Mouse (Mus musculus) activated CD4-positive, CD25-positive, alpha-beta regulatory T cell, adult 9 weeks (primary cell): ENCODE data around the gene Haus6. TPM values are rescaled to one million over a fixed set of nuclear protein-coding genes. Genes with fewer than 3 reads are reported as not detected.

Experiments used
- polyA plus RNA-seq: library from polyadenylated mRNA; unstranded; fragments of 100-300 nt; shearing (Covaris generic); gene quantifications from one replicate; pipeline ENCODE4 v1.2.1, GENCODE M21; 2017

Haus6 gene
- polyA plus RNA-seq: 24.2 TPM

DNA sequence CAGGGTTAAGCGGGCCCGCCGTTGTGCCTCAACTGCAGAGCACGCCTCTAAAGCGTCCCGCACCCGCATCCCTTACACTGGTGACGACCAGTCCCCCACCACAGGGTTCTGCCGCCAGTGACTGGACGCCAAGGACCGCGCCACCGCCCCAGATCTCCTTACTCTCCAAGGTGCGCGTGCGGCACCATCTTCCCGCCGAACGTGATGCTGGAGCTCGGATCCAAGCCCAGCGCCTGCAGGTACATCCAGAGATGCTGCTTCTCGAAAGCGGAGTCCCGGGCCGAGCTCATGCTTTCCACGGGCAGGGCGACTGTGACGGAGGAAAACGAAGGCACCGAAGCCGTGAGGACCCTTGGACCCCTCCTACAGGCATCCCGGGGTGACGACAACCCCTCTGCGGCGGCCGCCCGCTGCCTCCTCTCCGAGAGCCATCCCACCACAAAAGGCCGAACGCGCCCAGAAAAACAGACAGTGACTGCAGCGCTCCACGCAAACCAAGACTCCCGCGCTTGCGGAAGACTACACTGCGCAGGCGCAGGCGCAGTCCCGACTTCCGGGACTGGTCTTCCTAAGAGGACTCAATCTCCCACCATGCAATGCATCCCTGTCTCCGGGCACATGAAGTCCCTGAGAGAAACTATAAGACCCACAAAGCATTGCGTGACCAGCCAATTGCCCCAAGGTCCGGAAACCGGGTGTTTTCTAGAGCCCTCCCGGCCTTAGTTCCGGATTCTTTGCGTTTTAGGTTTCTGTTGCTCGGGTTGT lies at the start of gene Haus6:
Gene Haus6 (minus strand): TSS at position 532 of the 765 bp plus-strand sequence.

DNA sequence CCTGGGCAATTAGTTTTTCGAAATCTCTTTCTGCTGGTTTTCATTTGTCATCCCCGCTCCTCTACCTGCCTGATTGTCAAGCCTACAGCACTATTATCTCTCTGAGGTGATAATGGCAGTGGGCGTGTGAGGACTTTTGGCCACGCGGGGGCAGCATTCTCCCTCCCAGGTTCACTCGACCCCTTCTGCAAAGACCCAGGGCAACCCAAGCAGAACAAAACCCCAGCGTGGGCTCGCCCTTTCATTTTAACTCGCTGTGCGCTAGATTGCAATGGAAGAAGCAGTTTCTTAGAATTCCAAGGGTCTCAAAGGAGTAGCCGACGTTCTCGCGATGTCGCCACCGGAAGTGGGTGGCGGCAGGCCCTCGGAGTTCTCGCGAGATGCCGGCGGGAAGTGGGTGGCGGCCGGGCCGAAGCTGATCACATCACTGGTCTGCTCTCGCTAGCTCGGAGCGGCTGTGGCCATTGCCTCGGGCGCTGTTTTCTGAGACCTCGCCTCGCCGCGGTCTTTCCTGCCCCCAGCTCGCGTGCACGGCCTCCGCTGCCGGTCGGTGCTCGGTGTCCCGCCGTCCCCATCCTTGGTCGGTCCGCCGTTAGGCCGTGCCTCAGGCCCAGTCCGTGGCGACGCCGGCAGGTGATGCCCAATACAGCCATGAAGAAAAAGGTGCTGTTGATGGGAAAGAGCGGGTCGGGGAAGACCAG lies 36.4 kb downstream of the Haus6 start, which contains the start of gene Rraga:
Gene Rraga (plus strand): TSS at position 386 of the 701 bp plus-strand sequence.

DNA sequence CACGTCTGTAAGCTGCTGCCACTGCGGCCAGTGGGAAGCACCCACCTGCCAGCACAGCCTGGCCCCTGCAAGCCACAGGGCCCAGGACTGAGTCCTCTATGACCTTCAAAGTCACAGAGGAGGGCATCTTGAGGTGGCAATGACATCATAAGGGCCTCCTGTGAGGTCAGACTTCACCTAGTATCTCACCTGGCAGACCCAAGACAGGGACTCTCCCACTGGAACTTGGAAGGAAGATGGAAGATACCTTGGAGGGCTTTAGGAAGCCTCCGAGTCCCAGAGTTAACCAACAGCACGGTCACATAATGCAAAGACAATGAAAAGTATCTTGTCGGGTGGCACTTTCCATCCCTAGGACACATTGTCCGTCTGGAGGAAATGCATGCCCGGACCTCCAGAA lies 53.6 kb downstream of the Haus6 start, which contains the start of gene Saxo1:
Gene Saxo1 (minus strand): TSS at position 101 of the 400 bp plus-strand sequence.

Other genes starting within 250 kb of the Haus6 start
- not detected for gene Saxo1, start 53.7 kb downstream of the Haus6 start, polyA plus RNA-seq
- gene Rraga, start 36.4 kb downstream of the Haus6 start, polyA plus RNA-seq: 58.7 TPM
- 35.4 TPM for gene Plin2, start 58.0 kb upstream of the Haus6 start, polyA plus RNA-seq
- 7.5 TPM for gene Dennd4c, start 136.5 kb upstream of the Haus6 start, polyA plus RNA-seq
- 682 TPM for gene Rps6, start 245.4 kb upstream of the Haus6 start, polyA plus RNA-seq